Mouse (Mus musculus) forebrain, embryonic 14.5 days (tissue): ENCODE measurements at regions not wholly inside any gene's neighbourhood (a gene's known extent, or its start where the extent isn't known, plus 50 kb on each side); places are given as distances from the start of the nearest gene placed in this dataset.

Source experiments
- ATAC-seq: fragments of 200-750 bp; cut with Nextera tagmentation; 2 replicates; pipeline ENCODE4 v1.8.0; 2017; ENCODE audit warnings: mild to moderate bottlenecking, moderate library complexity
- DNase-seq: peaks from one replicate; pipeline ENCODE4 v3.0.0-alpha.2; 2015; ENCODE audit warnings: low spot score
- H3K27ac ChIP-seq: fragments of 300-500 bp; sonication (generic); 2 replicates; pipeline ENCODE4 v1.5.1; 2014; ENCODE audit warnings: low read depth, mild to moderate bottlenecking, control low read depth, low read length, moderate library complexity
- H3K27me3 ChIP-seq: fragments of 300-500 bp; sonication (generic); replicated peaks from 2 replicates; pipeline ENCODE4 v1.6.1; 2014; ENCODE audit warnings: low read length, control low read depth, mixed read lengths; ENCODE audit not compliant: control insufficient read depth, insufficient read depth
- H3K36me3 ChIP-seq: fragments of 300-500 bp; sonication (generic); 2 replicates; pipeline ENCODE4 v1.6.1; 2014; ENCODE audit warnings: low read length, control low read depth; ENCODE audit not compliant: control insufficient read depth, insufficient read depth
- H3K4me1 ChIP-seq: fragments of 300-500 bp; sonication (generic); 2 replicates; pipeline ENCODE4 v1.6.1; 2014; ENCODE audit warnings: antibody characterized with exemption, low read length, control low read depth; ENCODE audit not compliant: control insufficient read depth, insufficient read depth
- H3K4me2 ChIP-seq: fragments of 300-500 bp; sonication (generic); 2 replicates; pipeline ENCODE4 v1.6.1; 2014; ENCODE audit warnings: mild to moderate bottlenecking, control low read depth, low read length
- H3K4me3 ChIP-seq: fragments of 300-500 bp; sonication (generic); 2 replicates; pipeline ENCODE4 v1.5.1; 2014; ENCODE audit warnings: low read depth, low read length, control low read depth
- H3K9ac ChIP-seq: fragments of 300-500 bp; sonication (generic); 2 replicates; pipeline ENCODE4 v1.6.1; 2014; ENCODE audit warnings: mild to moderate bottlenecking, low read length, control low read depth, moderate library complexity
- H3K9me3 ChIP-seq: fragments of 300-500 bp; sonication (generic); replicated peaks from 2 replicates; pipeline ENCODE4 v1.6.1; 2016; ENCODE audit warnings: low read length, control low read depth, mixed read lengths; ENCODE audit not compliant: control insufficient read depth
- WGBS: fragments of 180-500 bp; shearing (Covaris S2); extraction: QIAGEN DNeasy Blood & Tissue Kit; methylation state at CpG from one replicate; pipeline ENCODE4 v1.1.7; 2014; 5-methylcytosine and 5-hydroxymethylcytosine counted together

DNA sequence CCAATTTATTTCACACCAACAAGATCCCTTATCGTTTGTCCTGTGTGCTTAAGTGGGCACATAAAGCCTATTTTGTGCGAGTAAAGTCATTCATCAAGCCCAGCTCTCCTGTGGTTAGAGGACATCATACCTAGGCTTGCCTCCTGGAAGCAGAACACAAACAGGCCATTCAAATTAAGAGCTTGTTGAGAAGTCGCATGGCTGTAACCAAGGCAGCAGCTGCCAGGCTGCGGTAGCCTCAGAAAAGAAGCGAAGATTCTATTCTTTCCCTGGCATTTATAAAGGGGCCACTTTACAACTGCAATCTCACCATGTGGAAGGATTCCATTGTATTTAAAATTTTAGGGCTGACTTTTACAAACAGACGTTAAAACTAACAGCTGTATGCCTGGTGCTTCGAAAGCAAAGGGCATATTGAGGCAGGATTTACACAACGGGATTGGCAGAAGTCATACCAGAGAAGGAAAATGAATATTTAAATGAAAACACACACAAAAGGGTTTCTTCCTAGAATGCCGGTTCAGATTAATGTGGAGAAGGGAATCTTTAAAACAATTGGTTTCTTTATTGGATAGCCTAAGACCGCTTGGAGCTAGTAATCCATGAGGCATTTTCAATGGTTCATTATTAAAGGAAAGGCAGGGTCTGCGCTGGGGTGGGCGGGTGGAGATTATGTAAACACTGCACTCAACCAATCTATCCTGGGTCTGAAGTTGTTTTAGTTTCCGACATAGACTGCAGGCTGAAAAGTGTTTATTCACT, 366.6 kb downstream of the Sfmbt2 start:
- WGBS, result 3% methylated on average over 13 of the region's 13 CpGs
- ATAC-seq (peak; percentile 90), DNase-seq (peak; percentile 81)
- Histone ChIP-seq H3K27ac (no peak overlapping the region), H3K4me3 (peak overlapping the region; percentile 11), H3K9me3 (no peaks in the 10 kb centered on the region), H3K36me3 (no peaks in the 10 kb centered on the region), H3K4me2 (peak overlapping the region; percentile 45), H3K9ac (no peak overlapping the region; the same call in 1 of the 2 replicates), H3K4me1 (peaks cover 3% of the 10 kb centered on the region; the same call in 1 of the 2 replicates), H3K27me3 (peaks cover 3% of the 10 kb centered on the region; the same call in 1 of the 2 replicates)

DNA sequence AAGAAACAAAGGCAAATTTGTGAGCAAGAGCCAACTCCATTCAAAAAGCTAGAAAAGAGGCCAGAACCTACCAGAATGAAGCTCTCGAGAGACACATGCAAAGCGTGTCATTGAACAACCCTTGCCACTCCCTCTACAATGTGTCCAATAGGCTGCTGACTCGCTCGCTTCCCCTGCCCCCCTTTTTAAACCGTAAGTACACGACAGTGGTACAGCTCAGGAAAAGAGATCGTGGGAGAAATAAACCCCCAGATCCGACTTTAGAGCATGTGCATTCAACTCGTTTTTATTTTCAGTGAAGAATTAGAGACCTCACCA, 367.1 kb downstream of the Sfmbt2 start:
- ATAC-seq (peak; percentile 96), DNase-seq (peak; percentile 86)
- no peaks in the 10 kb centered on the region for H3K36me3 ChIP-seq
- no peak overlapping the region for H3K9ac ChIP-seq
- H3K4me1 ChIP-seq, result peaks cover 3% of the 10 kb centered on the region; the same call in 1 of the 2 replicates
- WGBS, result 9% methylated on average over 9 of the region's 9 CpGs
- peak overlapping the region; percentile 11 for H3K4me3 ChIP-seq
- peaks cover 3% of the 10 kb centered on the region; the same call in 1 of the 2 replicates for H3K27me3 ChIP-seq
- H3K27ac ChIP-seq, result no peak overlapping the region
- no peaks in the 10 kb centered on the region for H3K9me3 ChIP-seq
- peak overlapping the region; percentile 45 for H3K4me2 ChIP-seq

DNA sequence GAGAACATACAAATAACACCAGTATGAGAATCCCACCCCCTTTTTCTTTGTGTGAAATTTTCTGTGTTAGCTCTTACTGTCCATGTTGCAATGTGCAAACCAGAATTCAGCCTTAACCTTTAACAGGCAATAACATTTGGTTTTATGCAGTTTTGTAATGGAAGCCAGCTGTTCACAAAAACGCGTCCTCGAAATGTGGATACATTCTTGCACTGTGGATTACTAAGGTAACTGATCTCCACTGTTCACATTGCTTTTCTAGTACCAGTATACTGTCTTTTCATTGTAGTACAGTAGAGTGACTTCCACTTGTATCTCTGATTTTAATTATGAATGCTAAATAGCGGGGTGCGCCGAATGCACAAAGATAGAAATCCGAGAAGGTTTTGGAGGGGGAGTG, 374.8 kb downstream of the Sfmbt2 start:
- no peak overlapping the region for H3K9ac ChIP-seq
- H3K4me2 ChIP-seq, result no peak overlapping the region
- no peaks in the 10 kb centered on the region for H3K36me3 ChIP-seq
- ATAC-seq, result no peak
- WGBS, result 90% methylated on average over 7 of the region's 7 CpGs
- H3K27ac ChIP-seq, result no peak overlapping the region
- no peaks in the 10 kb centered on the region for H3K9me3 ChIP-seq
- no peaks in the 10 kb centered on the region for H3K4me1 ChIP-seq
- H3K4me3 ChIP-seq, result no peak overlapping the region
- H3K27me3 ChIP-seq, result no peaks in the 10 kb centered on the region
- no peak for DNase-seq

DNA sequence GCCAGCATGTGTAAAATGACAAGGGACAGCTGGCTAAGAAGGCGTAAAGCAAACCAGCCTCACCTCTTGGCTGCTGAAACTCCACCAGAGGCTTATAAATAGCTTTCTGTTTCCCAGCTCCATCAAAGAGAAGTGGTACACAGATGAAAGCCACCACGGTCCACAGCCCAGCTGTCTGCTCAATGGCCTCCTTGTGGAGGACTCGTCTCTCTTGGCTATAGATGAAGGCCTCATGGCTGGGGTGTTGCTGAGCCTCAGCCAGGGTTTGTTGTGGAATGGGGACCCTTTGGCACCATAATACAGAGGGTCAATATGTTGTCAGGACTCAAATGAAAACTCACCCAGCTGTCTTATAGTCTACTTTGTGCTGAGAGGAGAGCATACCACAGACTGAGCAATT, 385.1 kb downstream of the Sfmbt2 start:
- no peaks in the 10 kb centered on the region for H3K36me3 ChIP-seq
- ATAC-seq (no peak), DNase-seq (no peak)
- H3K9me3 ChIP-seq, result no peaks in the 10 kb centered on the region
- no peaks in the 10 kb centered on the region for H3K27me3 ChIP-seq
- H3K4me1 ChIP-seq, result no peaks in the 10 kb centered on the region
- H3K4me2 ChIP-seq, result no peak overlapping the region
- whole genome bisulfite sequencing, result 60% methylated on average over 3 of the region's 3 CpGs
- no peak overlapping the region for H3K27ac ChIP-seq
- no peak overlapping the region for H3K9ac ChIP-seq
- H3K4me3 ChIP-seq, result no peak overlapping the region

DNA sequence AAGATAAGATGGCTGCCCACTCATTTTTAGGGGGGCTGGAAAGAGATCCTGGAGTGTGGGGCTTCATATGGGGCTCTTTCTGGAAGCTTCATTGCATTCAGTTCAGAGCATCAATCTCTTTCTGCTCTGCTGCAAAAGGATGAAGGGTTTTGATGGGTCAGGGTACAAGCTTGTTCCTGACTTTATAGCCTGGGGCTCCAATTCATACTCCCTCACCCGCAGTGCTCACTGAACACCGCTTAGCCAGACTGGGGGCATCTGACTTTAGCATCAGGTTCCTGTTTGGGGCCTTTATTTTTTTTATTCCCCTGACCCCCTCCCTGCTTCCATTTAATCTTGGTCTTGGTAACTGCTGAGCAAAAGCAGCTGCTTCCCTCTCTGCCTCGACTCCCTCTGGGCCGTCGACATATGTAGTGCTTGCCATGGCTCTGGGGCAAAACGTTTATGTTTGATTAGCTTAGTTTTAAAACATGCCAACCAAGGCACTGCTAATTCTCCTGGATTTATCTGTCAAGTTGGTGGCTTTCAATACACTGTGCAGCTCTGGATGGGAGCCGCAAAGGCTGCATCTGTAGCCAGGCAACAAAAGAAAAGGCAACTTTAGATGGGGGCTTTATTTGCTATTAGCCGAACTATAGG, 387.0 kb downstream of the Sfmbt2 start:
- Histone ChIP-seq H3K9ac (no peak overlapping the region), H3K27ac (no peak overlapping the region), H3K27me3 (no peaks in the 10 kb centered on the region), H3K4me2 (no peak overlapping the region), H3K4me3 (no peak overlapping the region), H3K9me3 (no peaks in the 10 kb centered on the region), H3K36me3 (no peaks in the 10 kb centered on the region), H3K4me1 (no peaks in the 10 kb centered on the region)
- DNase-seq, result no peak
- ATAC-seq, result peak; percentile 42; the same call in 1 of the 2 replicates
- 34% methylated on average over 8 of the region's 8 CpGs for WGBS

DNA sequence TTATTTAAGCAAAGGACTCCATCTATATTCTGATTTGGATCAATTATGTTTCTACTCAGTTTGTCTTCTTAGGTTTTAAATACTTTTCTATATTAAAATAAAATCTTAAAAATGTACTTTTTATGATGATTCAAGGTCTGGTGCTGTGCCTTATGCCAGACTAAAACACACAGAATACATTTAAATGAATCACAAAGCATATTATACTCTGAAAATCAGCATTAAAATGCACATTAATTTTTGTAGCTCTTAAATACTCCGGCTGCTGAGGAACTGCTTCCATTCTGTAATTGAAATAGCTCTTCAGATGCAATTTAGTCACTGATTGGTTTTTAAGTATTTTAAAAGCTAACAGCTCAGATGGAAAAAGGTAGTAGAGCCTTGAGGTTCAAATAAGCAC, 387.6 kb downstream of the Sfmbt2 start:
- Histone ChIP-seq H3K9ac (no peak overlapping the region), H3K27me3 (no peaks in the 10 kb centered on the region), H3K4me3 (no peak overlapping the region), H3K9me3 (no peaks in the 10 kb centered on the region), H3K36me3 (no peaks in the 10 kb centered on the region), H3K4me1 (no peaks in the 10 kb centered on the region), H3K4me2 (no peak overlapping the region), H3K27ac (no peak overlapping the region)
- DNase-seq (no peak), ATAC-seq (no peak)
- 66% methylated on average over 1 of the region's 1 CpGs for WGBS

DNA sequence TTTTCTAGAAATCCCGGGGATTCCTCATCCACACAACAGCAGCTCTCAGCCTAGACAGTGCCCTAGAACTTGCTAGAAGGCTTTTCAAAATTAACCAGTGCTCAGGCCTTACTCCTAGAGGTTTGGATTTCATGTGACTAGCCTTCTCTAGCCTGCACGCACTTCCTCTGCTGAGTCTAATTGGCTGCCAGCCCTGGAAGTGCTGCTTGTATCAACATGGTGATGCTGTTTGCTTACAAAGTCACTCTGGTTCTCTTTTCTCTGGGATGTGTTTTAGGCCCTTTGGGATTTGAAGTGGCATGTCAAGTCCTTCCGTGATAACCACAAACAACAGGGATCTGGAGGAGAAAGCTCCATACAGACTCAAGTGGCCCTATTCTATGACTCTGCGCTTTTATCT, 391.9 kb downstream of the Sfmbt2 start:
- no peak overlapping the region for H3K4me2 ChIP-seq
- H3K27me3 ChIP-seq, result no peaks in the 10 kb centered on the region
- WGBS, result 82% methylated on average over 4 of the region's 4 CpGs
- no peaks in the 10 kb centered on the region for H3K9me3 ChIP-seq
- H3K4me1 ChIP-seq, result no peaks in the 10 kb centered on the region
- ATAC-seq (no peak), DNase-seq (no peak)
- no peaks in the 10 kb centered on the region for H3K36me3 ChIP-seq
- no peak overlapping the region for H3K27ac ChIP-seq
- no peak overlapping the region for H3K4me3 ChIP-seq
- no peak overlapping the region for H3K9ac ChIP-seq

DNA sequence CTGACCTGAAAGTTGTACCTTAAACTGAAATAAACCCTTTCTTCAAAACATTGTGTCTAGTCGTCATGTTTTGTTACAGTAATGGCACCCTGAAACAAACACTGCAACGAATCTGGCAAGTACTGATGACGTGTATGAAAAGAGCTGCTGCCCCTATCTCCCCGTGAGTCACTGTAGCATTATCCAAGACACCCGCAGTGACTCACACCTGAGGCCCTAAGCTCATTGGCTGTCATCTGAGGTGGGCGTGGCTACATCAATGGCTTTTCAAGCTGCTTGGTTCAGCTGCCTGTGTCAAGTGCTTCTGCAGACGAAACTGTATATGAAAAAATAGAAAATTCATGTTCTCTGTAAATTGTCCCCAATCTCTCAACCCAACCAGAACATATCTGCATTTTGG, 388.8 kb upstream of the Prkcq start:
- no peak overlapping the region for H3K4me3 ChIP-seq
- DNase-seq, result no peak
- H3K27ac ChIP-seq, result no peak overlapping the region
- no peak overlapping the region for H3K4me2 ChIP-seq
- 57% methylated on average over 7 of the region's 7 CpGs for WGBS
- H3K27me3 ChIP-seq, result no peaks in the 10 kb centered on the region
- no peaks in the 10 kb centered on the region for H3K4me1 ChIP-seq
- no peaks in the 10 kb centered on the region for H3K9me3 ChIP-seq
- H3K9ac ChIP-seq, result no peak overlapping the region
- H3K36me3 ChIP-seq, result no peaks in the 10 kb centered on the region
- ATAC-seq, result no peak

DNA sequence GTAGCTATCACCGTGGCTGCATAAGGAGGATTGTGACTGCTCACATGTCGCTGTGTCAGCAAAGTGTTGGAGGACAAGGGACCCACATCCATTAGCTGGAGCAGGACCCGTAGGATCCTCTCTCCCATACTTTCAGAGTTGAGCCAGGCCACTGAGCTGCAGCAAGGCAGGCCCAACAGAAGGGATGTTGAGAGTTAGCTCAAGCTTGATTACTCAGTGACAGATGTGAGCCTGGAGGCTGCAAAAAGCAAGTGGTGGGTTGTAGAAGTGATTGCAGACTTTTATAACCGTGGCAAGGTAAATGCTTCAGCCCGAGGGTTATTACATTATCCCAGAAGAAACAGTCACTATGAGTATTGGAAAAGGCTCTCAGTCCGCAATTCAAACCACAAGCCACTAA, 388.3 kb upstream of the Prkcq start:
- whole genome bisulfite sequencing, result 69% methylated on average over 6 of the region's 6 CpGs
- Histone ChIP-seq H3K36me3 (no peaks in the 10 kb centered on the region), H3K9ac (no peak overlapping the region), H3K27ac (no peak overlapping the region), H3K4me1 (no peaks in the 10 kb centered on the region), H3K9me3 (no peaks in the 10 kb centered on the region), H3K27me3 (no peaks in the 10 kb centered on the region), H3K4me2 (no peak overlapping the region), H3K4me3 (no peak overlapping the region)
- no peak for DNase-seq
- ATAC-seq, result no peak
